Mouse (Mus musculus) limb, embryonic 13.5 days (tissue): Measurements from ENCODE around the gene Gspt1. TPM values are rescaled to one million over a fixed set of nuclear protein-coding genes. Genes with fewer than 3 reads are reported as not detected.

Source experiments
- microRNA counts: library from miRNA; unstranded; fragments of <30 nt; microRNA quantifications from one replicate; lab custom pipeline; 2016
- microRNA-seq: library from miRNA; unstranded; fragments of <30 nt; microRNA quantifications from one replicate; pipeline ENCODE4, GENCODE M21; 2016
- polyA plus RNA-seq: library from polyadenylated mRNA; unstranded; fragments of >200 nt; fragmentation: Nextera tagmentation; extraction: Ambion mirVana; gene quantifications from 2 replicates; pipeline ENCODE4 v1.2.1, GENCODE M21; 2015

The Gspt1 gene
- polyA plus RNA-seq, 1 experiment from 2014 or later: 77.2 TPM

MicroRNAs encoded within 50 kb of the gene (microRNA counts, 519-probe panel; counts per million panel counts)
- microRNA mmu-miR-1945 (lab: Ali Mortazavi, UCI): not detected

Small RNAs within 50 kb of the gene (microRNA-seq; reads per million reads assigned to microRNA genes)
- 4.2 reads per million, percentile 17 among the genes with 10 or more reads in this experiment for gene Mir1945

Other genes starting within 250 kb of the Gspt1 start
- 44.0 and 44.8 TPM in 2 replicates for gene Snn, start 193.4 kb downstream of the Gspt1 start, polyA plus RNA-seq
- gene Litaf, start 188.2 kb downstream of the Gspt1 start, polyA plus RNA-seq: 103 and 105 TPM in 2 replicates
- gene Txndc11, start 119.7 kb downstream of the Gspt1 start, polyA plus RNA-seq: 35.5 and 39.8 TPM in 2 replicates
- gene Zc3h7a, start 77.9 kb downstream of the Gspt1 start, polyA plus RNA-seq: 91.8 and 99.0 TPM in 2 replicates
- gene Rsl1d1, start 51.0 kb downstream of the Gspt1 start, polyA plus RNA-seq: 193 and 195 TPM in 2 replicates
- gene Tnfrsf17, start 59.5 kb upstream of the Gspt1 start, polyA plus RNA-seq: not detected in 2 replicates
- gene Snx29, start 68.6 kb upstream of the Gspt1 start, polyA plus RNA-seq: 15.4 and 17.2 TPM in 2 replicates